Mouse (Mus musculus) embryo, embryonic 10 days (tissue): ENCODE data around the gene AU021092.

Experiments
- DNase-seq: peaks from one replicate; pipeline ENCODE4 v3.0.0-alpha.2; 2015; ENCODE audit warnings: low spot score

The AU021092 gene

GRCm38 (mm10) chr16:5212150-5212549 is 9.9 kb downstream of the AU021092 start:
- DNase-seq, result no peak

- no peak for DNase-seq
Observed at GRCm38 (mm10) chr16:5210365-5210764, 11.7 kb downstream of the AU021092 start.

GRCm38 (mm10) chr16:5206051-5206450 is 16.0 kb downstream of the AU021092 start:
- DNase-seq, result no peak

- no peak for DNase-seq
Observed at GRCm38 (mm10) chr16:5205431-5205970, 16.6 kb downstream of the AU021092 start.

- DNase-seq, result peak; percentile 91
Observed at GRCm38 (mm10) chr16:5203668-5204433, 18.2 kb downstream of the AU021092 start, which contains the start of gene Nagpa. Gene Nagpa (minus strand): TSS chr16:5204012.

GRCm38 (mm10) chr16:5203200-5203599 is 18.9 kb downstream of the AU021092 start:
- DNase-seq, result peak; percentile 13

GRCm38 (mm10) chr16:5202681-5203080 is 19.4 kb downstream of the AU021092 start:
- peak; percentile 65 for DNase-seq

- DNase-seq, result peak; percentile 73
Observed at GRCm38 (mm10) chr16:5195080-5195479, 27.0 kb downstream of the AU021092 start.

- DNase-seq, result no peak
Observed at GRCm38 (mm10) chr16:5186234-5186633, 35.9 kb downstream of the AU021092 start.

GRCm38 (mm10) chr16:5185691-5186090 is 36.4 kb downstream of the AU021092 start:
- DNase-seq, result no peak

- no peak for DNase-seq
Observed at GRCm38 (mm10) chr16:5184956-5185355, 37.1 kb downstream of the AU021092 start.

GRCm38 (mm10) chr16:5184101-5184500 is 38.0 kb downstream of the AU021092 start:
- no peak for DNase-seq

GRCm38 (mm10) chr16:5183310-5183975 is 38.7 kb downstream of the AU021092 start:
- DNase-seq, result no peak

GRCm38 (mm10) chr16:5172636-5173035 is 49.5 kb downstream of the AU021092 start:
- DNase-seq, result no peak

GRCm38 (mm10) chr16:5168829-5169228 is 53.3 kb downstream of the AU021092 start:
- no peak for DNase-seq

GRCm38 (mm10) chr16:5168038-5168437 is 54.1 kb downstream of the AU021092 start:
- no peak for DNase-seq

GRCm38 (mm10) chr16:5164327-5164726 is 57.8 kb downstream of the AU021092 start:
- DNase-seq, result no peak
